Mouse (Mus musculus): Measurements from ENCODE around the gene Notch2.
A peak's percentile ranks its signal among the peaks of the same experiment; 100 is the strongest.

DNA sequence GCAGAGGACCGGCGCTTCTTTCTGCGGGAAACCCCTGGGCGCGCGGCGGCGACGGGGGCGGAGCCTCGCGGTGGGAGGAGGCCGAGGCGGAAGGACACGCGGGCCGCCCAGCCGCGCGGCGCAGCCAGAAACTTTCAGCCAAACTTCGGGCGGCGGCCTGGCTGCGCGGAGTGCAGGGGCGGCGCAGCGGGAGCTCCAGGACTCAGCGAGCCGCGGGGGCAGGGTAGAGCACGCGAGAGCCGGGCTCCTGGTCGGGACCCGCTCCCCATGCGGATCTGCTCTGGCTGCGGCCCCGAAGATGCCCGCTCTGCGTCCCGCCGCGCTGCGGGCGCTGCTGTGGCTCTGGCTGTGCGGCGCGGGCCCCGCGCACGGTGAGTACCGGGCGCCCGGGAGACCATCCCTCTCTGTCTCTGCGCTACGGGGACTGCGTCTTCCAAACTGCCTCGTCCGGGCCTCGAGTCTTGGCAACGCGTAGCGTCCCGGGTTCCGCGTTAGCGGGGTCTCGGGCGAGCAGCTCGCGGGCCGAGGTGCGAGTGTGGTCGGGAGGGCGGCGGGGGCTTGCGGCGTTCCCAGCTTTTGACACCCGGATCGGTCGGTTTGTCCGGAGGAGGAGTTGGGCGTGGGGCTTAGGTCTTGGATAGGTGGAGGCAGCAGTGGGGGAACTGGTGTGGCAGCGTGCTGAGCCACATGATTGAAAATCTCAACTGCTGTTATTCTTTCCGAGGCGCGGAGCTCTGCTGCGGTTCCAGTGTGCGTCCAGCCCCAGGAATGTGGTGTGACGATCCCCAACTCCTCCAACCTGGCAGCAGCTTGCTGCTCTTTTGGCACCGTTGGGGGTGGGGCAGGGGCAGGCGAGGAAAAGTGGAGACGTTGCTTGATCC is at the start of gene Notch2:
- TF ChIP-seq CTCF (IDR thresholded peaks at IDR 0.05), result no peak
- peak; percentile 40; the same call in 1 of the 2 replicates for TF ChIP-seq EP300 (IDR thresholded peaks at IDR 0.05)

Data from lung, postnatal 0 days (tissue).